Mouse (Mus musculus) monocyte, adult 5-6 weeks (primary cell): ENCODE data around the gene Gp1ba. TPM values are rescaled to one million over a fixed set of nuclear protein-coding genes. Genes with fewer than 3 reads are reported as not detected.

Source experiments
- ATAC-seq: fragments of 153-309, 156-312 bp; replicated peaks from 2 replicates; pipeline ENCODE4 v1.8.0; 2017; ENCODE audit warnings: mild to moderate bottlenecking; ENCODE audit not compliant: low TSS enrichment, insufficient number of reproducible peaks, severe bottlenecking, poor library complexity, low FRiP score
- total RNA-seq: library from RNA; stranded (forward); fragments of 200-1000, 200-491, 200-594 nt; gene quantifications from 3 replicates; pipeline ENCODE4 v1.2.3, GENCODE M21; 2017

Gp1ba gene
- total RNA-seq, 1 experiment from 2014 or later, result 0.57 TPM

DNA sequence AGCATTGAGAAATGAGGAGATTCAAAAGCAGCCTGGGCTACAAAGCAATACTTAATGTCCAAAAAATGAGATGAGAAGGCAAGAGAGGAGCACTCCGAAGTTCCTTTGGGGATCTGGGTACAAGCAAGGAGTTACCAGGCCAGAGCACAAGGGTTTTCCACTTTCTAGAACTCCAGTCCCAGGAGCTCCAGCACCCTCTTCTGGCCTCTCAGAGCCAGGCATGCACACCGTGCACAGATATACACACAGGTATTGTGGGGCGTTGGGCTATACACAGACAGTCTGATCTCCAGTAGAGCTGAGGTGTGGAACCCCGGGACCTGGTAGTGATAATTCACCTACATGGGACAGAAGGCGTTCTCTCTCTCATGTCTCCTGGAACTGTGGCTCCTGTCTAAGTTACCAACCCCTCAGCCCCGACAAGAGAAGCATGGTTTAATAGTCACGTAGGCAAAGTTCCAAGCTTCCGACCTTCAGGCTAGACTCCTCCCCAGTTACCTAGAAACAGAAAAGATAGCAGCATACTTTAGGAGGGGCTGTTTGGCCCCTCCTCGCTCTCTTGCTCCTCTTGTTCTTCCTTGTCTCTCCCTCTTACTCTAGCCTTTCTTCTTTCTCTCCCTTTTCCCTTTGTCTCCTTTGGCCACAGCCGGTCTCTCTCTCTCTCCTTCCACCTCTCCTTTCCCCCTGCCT, 15.7 kb upstream of the Gp1ba start:
- no peak for ATAC-seq

DNA sequence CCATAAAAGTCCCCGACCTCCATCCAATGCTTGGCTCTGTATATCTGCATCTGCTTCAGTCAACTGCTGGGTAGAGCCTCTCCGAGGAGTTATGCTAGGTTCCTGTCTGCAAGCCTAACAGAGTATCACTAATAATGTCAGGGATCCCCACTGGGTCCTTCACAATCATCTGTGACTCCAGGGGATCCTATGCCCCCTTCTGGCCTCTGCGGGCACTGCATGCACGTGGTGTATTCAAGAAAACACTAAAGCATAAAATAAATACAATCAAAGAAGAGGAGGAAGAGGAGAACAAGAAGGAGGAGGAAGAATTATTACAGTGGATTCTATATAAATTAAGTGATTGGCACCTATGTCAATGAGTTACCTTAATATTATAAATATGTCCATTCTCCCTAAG, 13.4 kb upstream of the Gp1ba start:
- peak; percentile 69 for ATAC-seq

DNA sequence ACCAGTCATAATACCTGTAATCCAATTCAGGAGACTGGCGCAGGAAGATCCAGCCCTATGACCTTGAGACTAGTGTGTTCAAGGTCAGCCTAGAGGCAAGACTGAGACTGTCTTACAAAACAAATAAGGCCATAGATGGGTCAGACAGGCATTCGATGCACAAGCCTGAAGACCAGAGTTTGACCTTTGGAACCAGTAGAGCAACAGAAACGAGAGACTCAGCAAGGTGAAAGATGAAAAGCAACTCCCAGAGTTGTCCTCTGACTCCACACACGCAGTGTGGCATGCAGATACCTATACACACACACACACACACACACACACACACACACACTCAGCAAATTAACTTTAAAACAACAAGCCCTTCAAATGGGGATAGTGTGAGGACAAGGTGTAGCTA, 12.0 kb upstream of the Gp1ba start:
- ATAC-seq, result no peak

- ATAC-seq, result no peak
Measured at GRCm38 (mm10) chr11:70628431-70628830, 10.5 kb upstream of the Gp1ba start.

GRCm38 (mm10) chr11:70629557-70629956, 9.4 kb upstream of the Gp1ba start:
- ATAC-seq, result peak; percentile 57; the same call in 1 of the 2 replicates

DNA sequence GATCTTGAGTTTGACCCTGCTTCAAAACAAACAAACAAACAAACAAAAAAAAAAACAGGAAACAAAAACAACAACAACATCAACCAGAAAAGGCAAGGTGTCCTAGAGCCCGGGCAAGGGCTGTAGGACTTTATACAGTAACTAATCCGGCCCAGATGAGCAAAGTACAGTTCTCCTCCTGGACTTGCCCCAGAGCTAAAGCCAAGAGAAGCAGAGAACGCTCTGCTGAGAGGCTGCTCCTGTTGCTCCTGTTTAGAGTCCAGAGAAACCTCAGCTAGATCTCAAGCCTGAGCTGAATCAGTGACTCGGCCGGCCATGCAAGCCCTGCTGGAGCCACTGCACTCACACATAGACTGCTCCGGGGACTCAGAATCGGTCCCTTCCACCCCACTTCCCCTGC, 8.8 kb upstream of the Gp1ba start:
- ATAC-seq, result no peak

DNA sequence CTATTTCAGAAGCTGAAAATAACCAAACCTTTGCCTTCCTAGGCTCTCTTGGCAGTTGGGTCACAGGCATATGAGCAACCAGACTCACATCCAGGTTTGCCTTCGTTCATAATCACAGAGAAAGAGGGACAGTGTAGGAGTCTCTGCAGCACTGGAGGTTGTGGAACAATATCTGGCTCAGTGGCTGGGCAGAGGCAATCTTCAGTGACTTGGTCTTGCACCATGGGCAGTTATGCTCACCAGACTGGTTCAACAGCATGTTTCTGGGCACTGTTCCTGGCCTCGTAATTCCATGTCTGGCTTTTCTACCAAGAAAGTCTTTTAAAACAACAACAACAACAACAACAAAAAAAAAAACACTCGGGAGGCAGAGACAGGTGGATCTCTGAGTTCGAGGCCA, 3.3 kb upstream of the Gp1ba start:
- ATAC-seq, result no peak

DNA sequence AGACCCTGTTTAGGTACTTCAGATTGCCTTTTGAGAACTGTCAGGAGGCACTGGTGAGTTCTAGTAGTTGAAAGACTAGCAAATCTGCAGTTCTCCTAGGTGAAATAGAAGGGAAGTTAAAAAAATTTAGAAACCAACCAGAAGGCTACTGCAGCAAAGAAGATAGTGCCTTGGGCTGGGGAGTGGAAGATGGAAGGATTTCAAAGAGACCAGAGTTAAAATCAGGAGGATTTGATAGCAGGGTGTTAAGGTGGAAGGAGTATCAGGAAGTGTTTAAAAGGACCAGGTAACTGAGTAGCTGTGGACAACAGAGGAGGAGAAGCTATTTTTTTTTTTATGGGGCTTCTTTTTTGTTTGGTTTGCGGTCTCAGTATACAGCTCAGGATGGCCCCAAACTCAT, 1.2 kb upstream of the Gp1ba start:
- ATAC-seq, result no peak

DNA sequence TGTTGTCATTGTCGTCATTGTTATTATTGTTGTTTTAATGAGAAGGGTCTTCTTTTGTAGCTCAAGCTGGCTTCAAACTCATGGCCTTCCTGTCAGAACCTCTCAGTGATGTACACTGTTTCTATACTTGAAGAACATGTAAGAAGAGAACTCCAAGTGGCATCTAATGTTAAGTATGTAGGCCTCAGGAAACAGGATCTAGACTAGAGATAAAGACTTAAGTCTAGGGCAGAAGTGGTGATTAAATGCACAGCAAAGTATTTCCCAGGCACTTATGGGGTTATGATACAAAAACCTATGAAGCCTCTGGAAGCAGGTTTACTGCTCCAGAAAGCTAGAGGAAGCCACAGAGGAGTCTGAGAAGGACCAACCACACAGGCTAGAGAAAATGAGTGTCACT, 629 bp upstream of the Gp1ba start:
- no peak for ATAC-seq

- ATAC-seq, result no peak
Measured at GRCm38 (mm10) chr11:70639976-70640375, 1.1 kb downstream of the Gp1ba start.

GRCm38 (mm10) chr11:70641241-70641640, 2.3 kb downstream of the Gp1ba start:
- no peak for ATAC-seq

GRCm38 (mm10) chr11:70643051-70643450, 4.1 kb downstream of the Gp1ba start:
- ATAC-seq, result no peak

GRCm38 (mm10) chr11:70644564-70645103, 5.7 kb downstream of the Gp1ba start:
- no peak for ATAC-seq

GRCm38 (mm10) chr11:70645461-70646258, 6.7 kb downstream of the Gp1ba start:
- no peak for ATAC-seq

- ATAC-seq, result no peak
Measured at GRCm38 (mm10) chr11:70646259-70646555, 7.3 kb downstream of the Gp1ba start.

GRCm38 (mm10) chr11:70646691-70647650, 8.0 kb downstream of the Gp1ba start, which contains the start of the genes Rnf167 and Slc25a11:
TSS of gene Rnf167 (plus strand) at chr11:70647235.
TSS of gene Slc25a11 (minus strand) at chr11:70647479.
- ATAC-seq, result peak; percentile 76

DNA sequence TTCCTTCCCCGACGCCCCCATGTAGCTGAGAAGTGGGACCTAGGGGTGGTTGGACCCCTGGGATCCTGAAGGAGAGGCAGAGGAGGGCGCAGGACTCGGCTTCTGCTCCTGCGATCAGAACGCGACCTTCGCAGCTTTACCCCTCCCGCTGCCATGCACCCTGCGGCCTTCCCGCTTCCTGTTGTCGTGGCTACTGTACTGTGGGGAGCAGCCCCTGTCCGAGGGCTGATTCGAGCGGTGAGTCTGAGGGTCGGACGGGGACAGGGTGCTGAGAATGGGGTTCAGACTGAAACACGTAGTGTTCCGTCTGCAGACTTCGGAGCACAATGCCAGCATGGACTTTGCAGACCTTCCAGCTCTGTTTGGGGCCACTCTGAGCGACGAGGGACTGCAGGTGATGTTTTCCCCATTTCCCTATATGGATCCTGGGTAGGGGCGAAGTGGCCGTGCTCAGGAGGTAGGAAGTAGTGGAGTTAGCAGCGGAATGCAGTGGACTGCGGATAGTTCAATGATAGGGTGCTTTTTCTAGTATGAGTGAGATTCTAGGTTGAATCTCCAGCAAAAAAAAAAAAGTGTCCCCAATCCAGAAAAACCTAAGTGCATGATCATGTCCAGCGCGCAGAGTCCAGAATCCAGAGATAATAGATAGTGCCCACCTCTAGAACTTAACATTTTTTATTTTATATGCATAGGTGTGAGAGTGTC, 8.9 kb downstream of the Gp1ba start:
- ATAC-seq, result no peak

GRCm38 (mm10) chr11:70648512-70648911, 9.6 kb downstream of the Gp1ba start:
- ATAC-seq, result no peak
